Mouse (Mus musculus): ENCODE data around the gene Slc6a1.

Gene Slc6a1

GRCm38 (mm10) chr6:114282469-114283277 lies at the start of gene Slc6a1:
Slc6a1 (plus strand) TSS chr6:114282635.
- 4% methylated on average over 51 of the region's 51 CpGs for WGBS

- WGBS = 52% methylated on average over 6 of the region's 6 CpGs
Measured at GRCm38 (mm10) chr6:114238892-114239644, 43.4 kb upstream of the Slc6a1 start.

GRCm38 (mm10) chr6:114245665-114246064 lies 36.8 kb upstream of the Slc6a1 start:
- 64% methylated on average over 11 of the region's 11 CpGs for WGBS

- WGBS = 5% methylated on average over 5 of the region's 5 CpGs
Measured at GRCm38 (mm10) chr6:114250311-114250710, 32.1 kb upstream of the Slc6a1 start.

GRCm38 (mm10) chr6:114254927-114255326 lies 27.5 kb upstream of the Slc6a1 start:
- 47% methylated on average over 14 of the region's 14 CpGs for WGBS

GRCm38 (mm10) chr6:114257762-114258361 lies 24.6 kb upstream of the Slc6a1 start:
- WGBS = 85% methylated on average over 1 of the region's 1 CpGs

GRCm38 (mm10) chr6:114258661-114259193 lies 23.7 kb upstream of the Slc6a1 start:
- 65% methylated on average over 3 of the region's 3 CpGs for WGBS

GRCm38 (mm10) chr6:114261609-114262008 lies 20.8 kb upstream of the Slc6a1 start:
- WGBS = 66% methylated on average over 6 of the region's 6 CpGs

- WGBS = 70% methylated on average over 3 of the region's 3 CpGs
Measured at GRCm38 (mm10) chr6:114264010-114264409, 18.4 kb upstream of the Slc6a1 start.

GRCm38 (mm10) chr6:114264426-114264825 lies 18.0 kb upstream of the Slc6a1 start:
- 66% methylated on average over 5 of the region's 5 CpGs for WGBS

- WGBS = 46% methylated on average over 4 of the region's 4 CpGs
Measured at GRCm38 (mm10) chr6:114267979-114268378, 14.5 kb upstream of the Slc6a1 start.

GRCm38 (mm10) chr6:114269589-114269988 lies 12.8 kb upstream of the Slc6a1 start:
- 90% methylated on average over 2 of the region's 2 CpGs for whole genome bisulfite sequencing

GRCm38 (mm10) chr6:114270799-114271198 lies 11.6 kb upstream of the Slc6a1 start:
- WGBS = 86% methylated on average over 5 of the region's 5 CpGs

GRCm38 (mm10) chr6:114272279-114272678 lies 10.2 kb upstream of the Slc6a1 start:
- WGBS = 52% methylated on average over 15 of the region's 15 CpGs

- WGBS = 76% methylated on average over 14 of the region's 14 CpGs
Measured at GRCm38 (mm10) chr6:114273997-114274728, 8.3 kb upstream of the Slc6a1 start.

- WGBS = 58% methylated on average over 8 of the region's 8 CpGs
Measured at GRCm38 (mm10) chr6:114275800-114276199, 6.6 kb upstream of the Slc6a1 start.

- WGBS = 7% methylated on average over 8 of the region's 8 CpGs
Measured at GRCm38 (mm10) chr6:114283278-114283770, 889 bp downstream of the Slc6a1 start.

GRCm38 (mm10) chr6:114283927-114284703 lies 1.7 kb downstream of the Slc6a1 start:
- WGBS = 51% methylated on average over 10 of the region's 10 CpGs

- WGBS = 37% methylated on average over 4 of the region's 4 CpGs
Measured at GRCm38 (mm10) chr6:114285424-114285823, 3.0 kb downstream of the Slc6a1 start.

- WGBS = 47% methylated on average over 7 of the region's 7 CpGs
Measured at GRCm38 (mm10) chr6:114289106-114289505, 6.7 kb downstream of the Slc6a1 start.
